Comparison of ENCODE assay signal across 15 mouse cellular contexts in the genomic region with DNA sequence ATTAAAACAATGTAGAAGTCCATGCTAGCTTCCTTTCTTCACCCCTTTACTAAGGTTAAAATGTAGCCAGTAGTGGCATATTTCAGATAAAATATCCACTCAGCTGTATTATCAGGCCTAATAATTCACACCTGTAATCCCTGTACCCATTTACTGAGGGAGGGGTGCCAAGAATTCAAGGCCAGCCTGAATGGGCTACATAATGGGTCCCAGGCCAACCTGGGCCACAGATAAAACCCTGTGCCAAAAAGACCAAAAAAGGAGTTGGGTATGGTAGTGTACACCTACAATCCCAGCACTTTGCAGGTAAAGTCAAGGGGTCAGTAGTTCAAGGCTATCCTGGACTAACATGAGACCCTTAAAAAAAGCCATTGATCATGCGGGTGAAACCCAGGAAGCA.
"Had no signal": no experiment of that assay in that cellular context is flagged by ENCODE, and none has a peak within 500 bp of the region (broad histone marks: within the 10 kb centered on the region; RNA-seq: fewer than 3 reads in every experiment).

No protein-coding gene starts in this region.

- H3K4me3 ChIP-seq: midbrain, embryonic 10.5 days; myocyte; neural tube, embryonic 12.5 days; stomach, embryonic 15.5 days had no signal

- H3K27ac ChIP-seq: midbrain, embryonic 10.5 days; neural tube, embryonic 12.5 days; stomach, embryonic 15.5 days; stomach, postnatal 0 days had no signal

- H3K27me3 ChIP-seq: neural tube, embryonic 12.5 days; stomach, embryonic 15.5 days had no signal

- H3K9me3 ChIP-seq: midbrain, embryonic 10.5 days; neural tube, embryonic 12.5 days; stomach, embryonic 15.5 days had no signal

- H3K4me1 ChIP-seq: stomach, embryonic 15.5 days had no signal

- ATAC-seq: midbrain, embryonic 16.5 days had no signal

- H3K4me2 ChIP-seq: lung, embryonic 14.5 days; neural tube, embryonic 12.5 days; stomach, embryonic 15.5 days had no signal

- H3K9ac ChIP-seq: lung, embryonic 14.5 days; neural tube, embryonic 12.5 days; stomach, embryonic 15.5 days had no signal

- H3K36me3 ChIP-seq: midbrain, embryonic 10.5 days; neural tube, embryonic 12.5 days; stomach, embryonic 15.5 days had no signal

- DNase-seq: lung, adult 18-20 months; lung, embryonic 14.5 days; lung, postnatal 10 days; lung, postnatal 4 days; midbrain, embryonic 14.5 days; right cerebral cortex, postnatal 14 days; thymus, adult 2 months; thymus, postnatal 25 days; thymus, postnatal 4 days had no signal
